Mouse (Mus musculus): ENCODE measurements around the gene Serpina1d.
"Not testable (repeated sequence)": the region's sequence is repeated elsewhere in the genome, so short reads cannot be mapped to it uniquely, and the experiment has no call there.

The Serpina1d gene

GRCm38 (mm10) chr12:103773246-103773851 is at the start of gene Serpina1d:
Gene Serpina1d (minus strand): TSS chr12:103773592.
- DNase-seq (ENCODE audit: low spot score) = not testable (repeated sequence)

GRCm38 (mm10) chr12:103770597-103770996 is 2.8 kb downstream of the Serpina1d start:
- DNase-seq (ENCODE audit: low spot score) = not testable (repeated sequence)

GRCm38 (mm10) chr12:103763083-103763482 is 10.3 kb downstream of the Serpina1d start:
- DNase-seq (ENCODE audit: low spot score) = not testable (repeated sequence)

GRCm38 (mm10) chr12:103760316-103760715 is 13.1 kb downstream of the Serpina1d start:
- DNase-seq (ENCODE audit: low spot score) = not testable (repeated sequence)

- DNase-seq (ENCODE audit: low spot score) = not testable (repeated sequence)
These were observed 27.4 kb downstream of the Serpina1d start for GRCm38 (mm10) chr12:103745957-103746356.

- DNase-seq (ENCODE audit: low spot score) = not testable (repeated sequence)
These were observed 35.4 kb downstream of the Serpina1d start for GRCm38 (mm10) chr12:103737791-103738580.

- DNase-seq (ENCODE audit: low spot score) = not testable (repeated sequence)
These were observed 37.8 kb downstream of the Serpina1d start for GRCm38 (mm10) chr12:103735566-103735965.

GRCm38 (mm10) chr12:103735101-103735500 is 38.3 kb downstream of the Serpina1d start:
- not testable (repeated sequence) for DNase-seq (ENCODE audit: low spot score)

All from testis, postnatal 14 days (tissue).